27 mouse cellular contexts compared by ENCODE assay signal in the genomic region with DNA sequence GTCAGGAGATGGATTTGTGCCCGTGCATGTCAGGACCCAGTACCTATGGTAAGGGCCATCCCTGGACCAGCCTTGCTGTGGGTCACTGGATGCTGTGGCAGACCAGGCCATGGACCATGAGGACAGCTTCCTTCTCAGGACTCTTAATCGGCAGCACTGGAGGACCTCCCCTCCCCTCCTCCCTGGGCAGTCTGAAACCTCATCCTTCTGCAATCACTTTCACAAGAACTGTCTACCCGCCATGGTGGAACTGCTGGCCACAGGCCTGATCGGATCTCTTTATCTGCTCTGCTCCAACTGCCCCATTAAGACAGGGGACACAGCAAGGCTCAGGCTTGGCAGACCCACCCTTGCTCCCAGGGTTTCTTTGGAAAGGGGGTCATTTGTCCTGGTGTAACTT. TPM values are rescaled to one million over a fixed set of nuclear protein-coding genes. Genes with fewer than 3 reads are reported as not detected.
"Had no signal": no experiment of that assay in that cellular context is flagged by ENCODE, and none has a peak within 500 bp of the region (broad histone marks: within the 10 kb centered on the region; RNA-seq: fewer than 3 reads in every experiment).

No protein-coding gene starts in this region.

- H3K4me2 ChIP-seq: liver, embryonic 15.5 days; lung, embryonic 15.5 days; midbrain, embryonic 11.5 days; neural tube, embryonic 13.5 days; neural tube, embryonic 15.5 days had no signal

- H3K27ac ChIP-seq: liver, embryonic 15.5 days; lung, embryonic 15.5 days; macrophage; neural tube, embryonic 13.5 days; neural tube, embryonic 15.5 days had no signal

- H3K27me3 ChIP-seq: liver, embryonic 15.5 days; lung, embryonic 15.5 days; neural tube, embryonic 13.5 days; neural tube, embryonic 15.5 days had no signal

- ATAC-seq: liver, postnatal 0 days; lung, postnatal 0 days; midbrain, embryonic 16.5 days had no signal

- H3K36me3 ChIP-seq: liver, embryonic 15.5 days; lung, embryonic 15.5 days; neural tube, embryonic 13.5 days; neural tube, embryonic 15.5 days had no signal

- H3K9me3 ChIP-seq: liver, embryonic 15.5 days; lung, embryonic 15.5 days; megakaryocyte, embryonic 14.5 days; neural tube, embryonic 13.5 days; neural tube, embryonic 15.5 days had no signal

- DNase-seq: liver, postnatal 0 days; lung, adult 2 months; lung, postnatal 14 days; lung, postnatal 36 days; midbrain, embryonic 14.5 days; retina, postnatal 1 day; right cerebral cortex, adult 18-20 months; right cerebral cortex, postnatal 25 days; right cerebral cortex, postnatal 4 days; spleen, adult 18-20 months; thymus, adult 18-20 months; thymus, postnatal 14 days; thymus, postnatal 36 days had no signal

- H3K9ac ChIP-seq: liver, embryonic 15.5 days; liver, postnatal 0 days; lung, embryonic 15.5 days; neural tube, embryonic 13.5 days; neural tube, embryonic 15.5 days had no signal

- H3K4me1 ChIP-seq: liver, embryonic 15.5 days; lung, embryonic 15.5 days; megakaryocyte, embryonic 14.5 days had no signal

- H3K4me3 ChIP-seq: liver, embryonic 15.5 days; lung, embryonic 15.5 days; neural tube, embryonic 13.5 days; neural tube, embryonic 15.5 days had no signal

RNA-seq across cellular contexts. Expression of gene Epx, which starts 6.4 kb away (rescaled TPM):
- polyA plus RNA-seq: lung, embryonic 15.5 days; lung, postnatal 0 days; macrophage; midbrain, embryonic 11.5 days; midbrain, embryonic 14.5 days had no signal

RNA-seq across cellular contexts. Expression of gene Olfr462, which starts 10.4 kb away (rescaled TPM):
- polyA plus RNA-seq: liver, embryonic 15.5 days; liver, postnatal 0 days; lung, adult 2 months; lung, embryonic 15.5 days; lung, postnatal 0 days; macrophage; midbrain, embryonic 11.5 days; midbrain, embryonic 14.5 days; midbrain, embryonic 16.5 days; neural tube, embryonic 11.5 days; neural tube, embryonic 13.5 days; neural tube, embryonic 15.5 days; small intestine, adult 2 months; stomach, embryonic 14.5 days; stomach, embryonic 16.5 days; thymus, postnatal 0 days had no signal

RNA-seq across cellular contexts. Expression of gene Olfr463, which starts 15.5 kb away (rescaled TPM):
- polyA plus RNA-seq: liver, embryonic 15.5 days; liver, postnatal 0 days; lung, adult 2 months; lung, embryonic 15.5 days; lung, postnatal 0 days; macrophage; midbrain, embryonic 11.5 days; midbrain, embryonic 14.5 days; midbrain, embryonic 16.5 days; neural tube, embryonic 11.5 days; neural tube, embryonic 13.5 days; neural tube, embryonic 15.5 days; small intestine, adult 2 months; stomach, embryonic 14.5 days; stomach, embryonic 16.5 days; thymus, postnatal 0 days had no signal

RNA-seq across cellular contexts. Expression of gene Olfr464, which starts 39.1 kb away (rescaled TPM):
- polyA plus RNA-seq: liver, embryonic 15.5 days; liver, postnatal 0 days; lung, embryonic 15.5 days; lung, postnatal 0 days; macrophage; midbrain, embryonic 11.5 days; neural tube, embryonic 11.5 days; small intestine, adult 2 months; stomach, embryonic 14.5 days; stomach, embryonic 16.5 days had no signal
